Mouse (Mus musculus): Measurements from ENCODE around the gene Tex52.

- TF ChIP-seq POLR2A (IDR thresholded peaks at IDR 0.05; ENCODE audit: low read depth, low read length) (no peak), CTCF (IDR thresholded peaks at IDR 0.05; ENCODE audit: extremely low read depth, insufficient read length, insufficient replicate concordance, low read depth, low read length) (no peak)
Observed at GRCm38 (mm10) chr6:128383752-128384151, 8.5 kb downstream of the Tex52 start.
